Comparison of ENCODE assay signal across 13 mouse cellular contexts in genomic region chr4:7596116-7596515, GRCm38 (mm10).
A peak's percentile ranks its signal among the peaks of the same experiment; 100 is the strongest.
DNase-seq lines count a peak whose midpoint lies in the region; ATAC-seq and TF ChIP-seq lines count a peak whose summit lies in the region.
"Had no signal": no experiment of that assay in that cellular context is flagged by ENCODE, and none has a peak within 500 bp of the region (broad histone marks: within the 10 kb centered on the region; RNA-seq: fewer than 3 reads in every experiment).

No protein-coding gene starts in this region.

- peak; percentile 65 for DNase-seq in left cerebral cortex, adult 11 months (ENCODE audit: low spot score)
- no peak for DNase-seq in left cerebral cortex, postnatal 4 days
- peak; percentile 32 to 62 for DNase-seq in right cerebral cortex, postnatal 10 days (ENCODE audit: low spot score in 2 of 2)
- no peak for DNase-seq in heart, postnatal 36 days
- DNase-seq in heart, postnatal 10 days = no peak
- DNase-seq: adrenal gland, postnatal 14 days; liver; lung, postnatal 14 days; midbrain, embryonic 14.5 days; retina, postnatal 1 day had no signal

- intact Hi-C loops in left cerebral cortex, postnatal 4 days (cut with DNase I) = no loop called here
- intact Hi-C loops in heart, postnatal 36 days (cut with DNase I) = no loop called here
- intact Hi-C loops in heart, postnatal 10 days (cut with DNase I) = no loop called here

- no peaks in the 10 kb centered on the region; the same call in 1 of the 2 replicates for H3K4me1 ChIP-seq in cortical plate, adult 2 months (ENCODE audit: control insufficient read depth, insufficient read depth, low read length)
- H3K4me1 ChIP-seq: neural tube, embryonic 13.5 days had no signal

- no peak for TF ChIP-seq CTCF in cortical plate, adult 2 months (IDR thresholded peaks at IDR 0.05; ENCODE audit: extremely low read depth, insufficient read depth, low read length)

- no peak overlapping the region for H3K4me3 ChIP-seq in cortical plate, adult 2 months (ENCODE audit: insufficient read depth, low read length)
- H3K4me3 ChIP-seq: neural tube, embryonic 13.5 days had no signal

- peak; percentile 32 for ATAC-seq in inflammation-experienced regulatory T-cells, adult 6 months

- no peak for TF ChIP-seq POLR2A in cortical plate, adult 2 months (IDR thresholded peaks at IDR 0.05; ENCODE audit: extremely low read depth, insufficient read depth, low read length)

- peak overlapping the region; percentile 65; the same call in 1 of the 2 replicates for H3K27ac ChIP-seq in cortical plate, adult 2 months (ENCODE audit: insufficient read depth, low read length)
- H3K27ac ChIP-seq: neural tube, embryonic 13.5 days had no signal

Comparison
In these comparisons a context has a peak if more than half of its experiments do, and no peak if none do; other contexts are left out.
1. DNase-seq: peak in left cerebral cortex, adult 11 months (single experiment) and right cerebral cortex, postnatal 10 days (2 of 2); none in left cerebral cortex, postnatal 4 days (single experiment), heart, postnatal 36 days (0 of 2) and heart, postnatal 10 days (0 of 2).